Mouse (Mus musculus) monocyte, adult 5-6 weeks (primary cell): ENCODE data around the gene Grid2. TPM values are rescaled to one million over a fixed set of nuclear protein-coding genes. Genes with fewer than 3 reads are reported as not detected.

Experiments
- ATAC-seq: fragments of 153-309, 156-312 bp; replicated peaks from 2 replicates; pipeline ENCODE4 v1.8.0; 2017; ENCODE audit warnings: mild to moderate bottlenecking; ENCODE audit not compliant: low TSS enrichment, insufficient number of reproducible peaks, severe bottlenecking, poor library complexity, low FRiP score
- total RNA-seq: library from RNA; stranded (forward); fragments of 200-1000, 200-491, 200-594 nt; gene quantifications from 3 replicates; pipeline ENCODE4 v1.2.3, GENCODE M21; 2017

The Grid2 gene
- not detected in 3 replicates for total RNA-seq

GRCm38 (mm10) chr6:63255826-63256555, at the start of gene Grid2:
Grid2 (plus strand) TSS chr6:63255876.
- no peak for ATAC-seq

DNA sequence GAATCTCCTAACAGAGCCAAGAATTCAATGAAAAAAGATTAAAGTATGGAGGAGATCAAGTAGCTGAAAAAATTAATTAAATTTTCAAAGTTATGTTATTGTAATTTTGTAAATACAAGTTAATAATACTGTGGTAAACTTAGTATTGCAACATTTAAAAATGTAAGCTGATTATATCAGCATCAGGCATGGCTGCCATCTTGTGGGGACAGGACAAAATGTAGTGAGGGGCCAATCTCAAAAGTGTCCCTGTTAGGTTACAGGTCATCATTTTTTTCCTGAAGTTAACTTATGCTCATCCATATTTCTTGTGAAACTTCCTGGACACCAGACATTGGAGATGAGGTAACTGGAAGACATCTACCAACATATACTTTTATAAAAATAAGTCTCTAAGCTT, 4.9 kb upstream of the Grid2 start:
- ATAC-seq = no peak

DNA sequence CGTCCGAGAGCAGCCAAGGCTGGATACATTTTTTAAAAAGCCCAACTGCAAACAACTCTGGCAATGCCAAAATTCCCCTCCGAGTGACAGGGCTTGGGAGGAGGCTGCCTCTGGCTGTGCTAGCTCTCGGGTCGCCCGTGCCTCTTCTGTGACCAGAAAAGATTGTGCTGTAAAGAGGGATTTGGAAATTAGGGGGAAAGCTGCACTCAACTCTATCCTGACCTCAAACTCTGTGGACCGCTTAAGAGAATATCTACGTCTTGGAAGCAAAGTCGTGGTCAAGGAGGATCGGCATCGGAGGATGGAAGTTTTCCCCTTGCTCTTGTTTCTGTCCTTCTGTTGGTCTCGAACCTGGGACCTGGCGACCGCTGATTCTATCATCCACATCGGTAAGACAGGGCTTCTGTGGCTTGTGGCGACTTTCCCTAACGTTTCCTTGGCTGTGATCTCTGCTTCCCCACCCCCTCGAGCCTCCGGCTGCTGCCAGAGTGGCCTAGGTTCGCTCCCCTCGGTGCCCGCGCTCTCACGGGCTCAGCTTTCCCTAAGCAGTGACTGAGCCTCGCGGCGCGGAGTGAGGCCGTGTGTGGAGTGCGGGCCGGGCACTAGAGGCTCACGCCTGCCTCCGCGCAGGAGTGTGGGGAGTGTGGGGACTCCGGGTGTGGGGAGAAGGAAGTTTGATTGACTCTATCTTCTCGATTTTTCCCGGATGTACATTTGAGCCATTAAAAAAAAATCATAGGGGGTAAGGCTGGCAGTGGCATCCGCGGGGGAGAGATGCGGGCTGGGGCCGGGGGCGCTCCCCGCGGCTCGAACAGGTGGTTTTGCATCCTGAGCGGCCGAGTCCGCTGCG, 1.1 kb downstream of the Grid2 start:
- ATAC-seq = no peak

GRCm38 (mm10) chr6:63257406-63257845, 1.8 kb downstream of the Grid2 start:
- ATAC-seq = no peak

DNA sequence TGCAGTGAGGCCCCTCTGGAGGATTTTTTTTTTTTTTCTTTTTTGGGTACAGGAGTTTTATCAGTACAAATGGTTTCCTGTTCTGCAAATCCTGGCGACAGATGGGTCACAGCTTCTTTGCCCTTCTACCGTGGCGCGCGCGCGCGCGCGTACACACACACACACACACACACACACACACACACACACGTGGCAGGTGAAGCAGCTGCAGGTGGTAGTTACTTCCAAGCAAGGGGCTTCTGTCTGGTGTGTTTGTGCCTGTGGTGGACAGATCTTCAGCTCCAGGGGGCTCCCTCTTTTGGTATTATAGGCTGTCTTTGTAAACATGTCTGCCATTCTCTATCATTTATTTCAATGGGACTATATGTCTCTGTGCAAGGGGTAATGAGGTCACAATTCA, 2.2 kb downstream of the Grid2 start:
- ATAC-seq = no peak

GRCm38 (mm10) chr6:63259764-63260163, 4.1 kb downstream of the Grid2 start:
- no peak for ATAC-seq

DNA sequence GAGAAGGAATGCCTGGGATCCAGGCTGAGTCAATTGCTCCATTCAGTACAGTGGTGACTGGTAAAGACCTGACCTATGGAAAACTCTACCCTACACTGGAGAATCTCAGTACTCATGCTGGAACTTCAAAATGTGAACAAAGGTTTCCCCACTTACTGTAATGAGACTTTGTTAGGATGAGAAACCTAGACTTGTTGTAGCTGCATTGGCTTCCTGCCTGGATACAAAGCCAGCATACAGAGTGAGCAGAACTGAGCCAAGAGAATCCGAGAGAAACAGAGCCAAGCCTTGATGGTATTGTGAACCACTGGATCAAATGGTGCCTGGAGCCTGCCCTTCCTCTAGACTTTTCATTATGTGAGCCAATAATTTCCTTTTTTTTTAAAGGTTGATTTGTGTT, 28.7 kb downstream of the Grid2 start:
- ATAC-seq = no peak

DNA sequence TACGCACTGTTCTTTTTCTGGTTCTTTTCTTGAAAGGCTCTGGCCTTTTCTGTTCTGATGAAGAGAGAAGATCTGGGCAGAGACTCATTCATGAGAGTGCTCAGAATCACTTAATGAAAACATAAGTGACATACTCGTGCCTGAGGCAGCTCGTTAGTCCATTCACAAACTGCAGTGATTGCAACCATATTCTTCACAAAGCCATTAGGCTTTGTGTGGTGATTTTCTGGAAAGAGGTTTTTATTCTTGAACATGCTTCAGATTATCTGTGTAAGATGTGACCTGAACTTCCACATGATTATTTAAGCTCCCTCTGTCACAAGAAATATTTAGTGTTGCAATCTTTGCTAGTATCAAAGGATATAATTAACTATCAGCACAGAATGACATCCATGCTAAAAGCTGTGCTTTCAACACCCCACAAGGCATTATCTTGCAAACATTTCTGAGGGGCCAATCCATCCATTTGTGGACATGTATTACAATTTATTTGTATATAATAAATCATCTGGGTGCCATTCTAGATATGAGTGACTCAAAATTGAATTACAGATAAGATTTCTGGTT, 86.8 kb downstream of the Grid2 start:
- ATAC-seq = no peak

DNA sequence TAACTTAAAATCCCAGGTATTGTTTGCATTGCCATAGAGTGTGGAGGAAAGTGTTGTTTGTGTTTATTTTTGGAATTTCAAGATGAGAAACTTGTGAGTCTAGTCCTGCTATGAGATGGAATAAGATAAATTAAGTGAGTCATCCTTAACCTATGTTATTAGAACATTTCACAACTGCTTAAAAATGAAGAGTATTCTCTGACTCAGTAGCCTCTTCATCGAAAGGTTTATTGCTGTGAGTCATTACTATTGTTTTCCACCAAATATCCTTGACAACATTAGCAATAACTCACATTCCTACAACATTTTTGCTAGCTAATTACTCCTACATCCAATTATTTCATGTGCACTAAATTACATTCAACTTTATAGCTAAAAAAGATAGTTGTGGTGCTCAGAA, 91.3 kb downstream of the Grid2 start:
- ATAC-seq = no peak

- ATAC-seq = no peak
Observed at GRCm38 (mm10) chr6:63381061-63381611, 125.5 kb downstream of the Grid2 start.

DNA sequence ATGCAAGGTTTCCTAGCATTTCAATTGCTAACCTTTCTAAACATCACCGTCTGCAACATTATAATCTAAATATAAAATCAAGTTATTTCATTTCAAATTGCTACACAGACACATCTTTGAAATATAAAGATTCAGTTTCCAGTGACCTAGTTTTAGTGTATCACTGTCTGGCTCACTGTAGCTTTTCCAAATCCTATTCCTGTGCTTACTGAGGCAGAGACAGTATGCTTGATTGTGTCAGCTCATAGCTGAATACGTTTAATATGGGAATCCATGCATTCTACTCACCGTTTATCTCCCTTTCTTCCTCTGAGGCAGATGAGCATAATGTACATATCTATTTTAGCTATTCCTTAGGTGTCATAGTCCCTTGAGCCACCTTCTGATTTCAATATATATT, 146.0 kb downstream of the Grid2 start:
- no peak for ATAC-seq

DNA sequence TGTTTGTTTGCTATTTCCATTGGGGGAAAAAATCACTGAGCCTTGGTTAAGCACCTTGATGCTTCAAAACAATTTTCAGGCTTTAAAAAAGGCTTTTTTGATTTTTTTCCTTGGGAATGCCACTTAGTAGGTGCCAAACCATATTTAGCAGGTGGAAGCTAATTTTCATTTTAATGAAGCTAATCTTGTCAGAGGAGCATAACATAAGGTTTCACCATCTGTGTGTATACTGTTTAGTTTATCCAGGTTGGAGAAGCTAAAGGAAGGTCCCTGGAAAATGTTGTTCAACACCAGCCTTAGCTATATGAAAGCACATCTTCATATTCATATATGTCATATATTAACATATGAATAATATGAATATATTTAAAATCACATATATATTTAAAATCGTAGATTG, 161.9 kb downstream of the Grid2 start:
- no peak for ATAC-seq

- ATAC-seq = no peak
Observed at GRCm38 (mm10) chr6:63432751-63433150, 177.1 kb downstream of the Grid2 start.

GRCm38 (mm10) chr6:63448175-63448574, 192.5 kb downstream of the Grid2 start:
- no peak for ATAC-seq

- no peak for ATAC-seq
Observed at GRCm38 (mm10) chr6:63482141-63482540, 226.5 kb downstream of the Grid2 start.

- ATAC-seq = no peak
Observed at GRCm38 (mm10) chr6:63515016-63515415, 259.3 kb downstream of the Grid2 start.

DNA sequence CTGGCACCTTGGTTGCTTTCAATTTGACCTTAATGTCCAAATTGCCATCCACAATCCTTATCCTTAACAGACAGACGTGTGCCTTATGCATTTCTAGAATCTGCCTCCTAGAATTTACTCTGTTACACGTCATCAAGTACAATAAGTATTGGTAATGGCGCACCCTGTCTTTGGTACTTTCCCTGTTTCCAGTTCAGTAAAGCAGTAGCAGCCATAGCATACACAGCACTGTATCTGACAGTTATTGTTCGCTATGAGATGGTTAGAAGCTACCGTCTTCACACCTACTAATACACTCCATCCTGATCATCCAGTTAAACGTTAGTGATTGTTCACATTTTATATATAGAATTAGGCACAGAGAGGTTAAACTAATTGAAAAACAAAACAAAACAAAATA, 260.3 kb downstream of the Grid2 start:
- no peak for ATAC-seq

DNA sequence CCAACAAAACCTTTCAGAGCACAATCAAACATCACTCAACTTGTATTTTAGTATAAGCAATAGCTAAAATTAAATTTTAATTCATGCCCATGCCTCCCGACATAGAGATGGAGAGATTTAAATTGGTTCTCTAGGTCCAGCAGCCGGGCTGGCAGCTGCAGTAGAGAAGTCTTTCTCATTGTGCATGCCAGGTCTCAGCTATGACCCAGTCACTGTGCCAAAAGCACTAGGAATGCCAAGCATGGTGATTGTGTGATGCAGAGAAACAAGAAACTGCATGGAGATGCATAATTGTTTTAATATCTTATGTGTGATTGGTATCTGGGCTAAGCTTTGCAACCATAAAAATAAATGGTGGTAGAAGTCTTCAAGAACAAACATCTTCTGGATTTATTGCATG, 276.1 kb downstream of the Grid2 start:
- ATAC-seq = no peak

- ATAC-seq = no peak
Observed at GRCm38 (mm10) chr6:63532901-63533300, 277.2 kb downstream of the Grid2 start.
